Mouse (Mus musculus) forebrain, embryonic 13.5 days (tissue): ENCODE measurements around the gene Pphln1. TPM values are rescaled to one million over a fixed set of nuclear protein-coding genes. Genes with fewer than 3 reads are reported as not detected.

ENCODE experiments used
- ATAC-seq: fragments of 200-750 bp; cut with Nextera tagmentation; 2 replicates; pipeline ENCODE4 v1.8.0; 2017
- H3K27ac ChIP-seq: fragments of 300-500 bp; sonication (generic); 2 replicates; pipeline ENCODE4 v1.5.1; 2015; ENCODE audit warnings: inconsistent platforms, mild to moderate bottlenecking, moderate library complexity
- H3K27me3 ChIP-seq: fragments of 300-500 bp; sonication (generic); 2 replicates; pipeline ENCODE4 v1.6.1; 2015; ENCODE audit warnings: mild to moderate bottlenecking, inconsistent platforms
- H3K36me3 ChIP-seq: fragments of 300-500 bp; sonication (generic); 2 replicates; pipeline ENCODE4 v1.6.1; 2015; ENCODE audit warnings: mild to moderate bottlenecking, inconsistent platforms; ENCODE audit not compliant: poor library complexity, severe bottlenecking
- H3K4me1 ChIP-seq: fragments of 300-500 bp; sonication (generic); 2 replicates; pipeline ENCODE4 v1.6.1; 2015; ENCODE audit warnings: inconsistent platforms
- H3K4me2 ChIP-seq: fragments of 300-500 bp; sonication (generic); 2 replicates; pipeline ENCODE4 v1.6.1; 2015; ENCODE audit warnings: inconsistent platforms, mild to moderate bottlenecking, moderate library complexity
- H3K4me3 ChIP-seq: fragments of 300-500 bp; sonication (generic); 2 replicates; pipeline ENCODE4 v1.5.1; 2015; ENCODE audit warnings: mild to moderate bottlenecking, inconsistent platforms
- H3K9ac ChIP-seq: fragments of 300-500 bp; sonication (generic); 2 replicates; pipeline ENCODE4 v1.6.1; 2015; ENCODE audit warnings: mild to moderate bottlenecking, inconsistent platforms
- H3K9me3 ChIP-seq: fragments of 300-500 bp; sonication (generic); replicated peaks from 2 replicates; pipeline ENCODE4 v1.6.1; 2016; ENCODE audit warnings: inconsistent platforms
- WGBS: fragments of 180-500 bp; shearing (Covaris S2); methylation state at CpG from one replicate; pipeline ENCODE4 v1.1.7; 2015; 5-methylcytosine and 5-hydroxymethylcytosine counted together
- polyA plus RNA-seq: library from polyadenylated mRNA; unstranded; fragments of >200 nt; fragmentation: Nextera tagmentation; extraction: Ambion mirVana; gene quantifications from 2 replicates; pipeline ENCODE4 v1.2.1, GENCODE M21; 2015

The Pphln1 gene
- polyA plus RNA-seq, 1 experiment from 2014 or later = 60.1 TPM

DNA sequence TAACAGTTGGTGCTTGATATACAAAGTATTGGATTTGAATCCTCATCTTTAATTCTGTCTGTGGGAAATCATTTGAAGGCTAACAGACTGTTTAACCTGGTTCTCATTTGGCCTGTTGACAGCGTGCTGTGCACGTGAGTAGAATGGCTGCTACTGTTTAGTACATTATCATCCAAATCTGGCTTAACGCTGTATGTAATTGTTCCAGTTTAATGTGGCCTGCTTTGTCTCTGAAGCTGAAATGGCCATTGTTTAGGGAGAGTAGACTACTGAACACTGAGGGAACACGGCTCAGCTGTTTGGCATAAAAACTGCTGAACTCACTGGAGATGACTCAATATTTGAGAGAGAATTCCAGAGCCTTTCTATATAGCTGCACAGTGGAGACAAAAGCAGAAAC, 81.3 kb downstream of the Pphln1 start:
- H3K36me3 ChIP-seq = no peaks in the 10 kb centered on the region
- H3K4me3 ChIP-seq = no peak overlapping the region
- H3K4me1 ChIP-seq = peaks cover 18% of the 10 kb centered on the region
- 0 out of 2 replicates have a peak, but pooled peaks have one; percentile 45 for ATAC-seq
- no peaks in the 10 kb centered on the region for H3K9me3 ChIP-seq
- H3K4me2 ChIP-seq = no peak overlapping the region
- 32% methylated on average over 4 of the region's 4 CpGs for WGBS
- H3K27me3 ChIP-seq = no peaks in the 10 kb centered on the region
- H3K27ac ChIP-seq = peak overlapping the region; percentile 35; the same call in 1 of the 2 replicates
- H3K9ac ChIP-seq = no peak overlapping the region

DNA sequence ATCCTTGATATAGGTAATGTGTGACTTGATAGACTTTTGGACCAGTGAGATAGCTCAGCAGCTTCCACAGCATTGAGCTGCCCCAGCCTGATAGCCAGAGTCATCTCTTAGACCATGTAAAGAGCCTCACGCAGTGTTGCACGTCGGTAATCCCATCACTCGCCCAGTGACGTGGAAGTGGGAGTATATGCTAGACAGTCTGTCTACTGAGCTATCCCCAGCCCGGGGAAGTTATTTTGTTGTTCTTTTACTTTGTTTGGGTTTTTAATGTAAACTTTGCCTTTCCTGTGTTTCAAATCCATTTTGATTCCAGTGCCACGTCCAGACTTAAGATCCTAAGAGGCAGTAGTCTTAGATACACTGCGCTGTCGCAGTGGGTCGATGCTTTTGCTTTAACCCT, 83.0 kb downstream of the Pphln1 start:
- H3K4me3 ChIP-seq = no peak overlapping the region
- H3K9me3 ChIP-seq = no peaks in the 10 kb centered on the region
- peaks cover 18% of the 10 kb centered on the region for H3K4me1 ChIP-seq
- H3K9ac ChIP-seq = no peak overlapping the region
- 78% methylated on average over 10 of the region's 10 CpGs for WGBS
- no peak overlapping the region for H3K27ac ChIP-seq
- H3K36me3 ChIP-seq = no peaks in the 10 kb centered on the region
- no peaks in the 10 kb centered on the region for H3K27me3 ChIP-seq
- H3K4me2 ChIP-seq = no peak overlapping the region
- ATAC-seq = no peak

DNA sequence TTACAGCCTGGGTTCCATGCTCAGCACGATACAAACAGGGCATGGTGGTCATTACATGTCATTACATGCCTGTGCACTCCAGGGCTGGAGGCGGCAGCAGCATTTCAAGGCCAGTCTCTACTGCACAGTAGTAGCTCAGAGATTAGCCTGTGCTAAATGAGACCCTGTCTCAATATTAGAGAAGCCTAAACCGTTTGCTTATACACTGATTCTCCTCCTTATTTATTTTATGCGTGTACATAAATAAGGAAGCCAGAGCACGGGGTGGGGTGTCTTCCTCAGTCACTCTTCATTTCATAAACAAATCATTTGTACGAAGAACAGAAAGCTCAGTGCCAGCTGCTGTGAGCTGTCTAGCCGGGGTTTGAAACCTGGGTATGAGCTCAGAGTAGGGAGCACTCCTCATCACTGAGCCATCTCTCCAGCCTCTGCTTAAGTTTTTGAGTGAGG, 86.1 kb downstream of the Pphln1 start:
- peaks cover 4% of the 10 kb centered on the region; the same call in 1 of the 2 replicates for H3K36me3 ChIP-seq
- H3K9ac ChIP-seq = no peak overlapping the region
- H3K4me2 ChIP-seq = no peak overlapping the region
- peaks cover 10% of the 10 kb centered on the region for H3K4me1 ChIP-seq
- no peak for ATAC-seq
- 78% methylated on average over 7 of the region's 7 CpGs for WGBS
- no peak overlapping the region for H3K27ac ChIP-seq
- no peak overlapping the region for H3K4me3 ChIP-seq
- H3K27me3 ChIP-seq = no peaks in the 10 kb centered on the region
- H3K9me3 ChIP-seq = no peaks in the 10 kb centered on the region

DNA sequence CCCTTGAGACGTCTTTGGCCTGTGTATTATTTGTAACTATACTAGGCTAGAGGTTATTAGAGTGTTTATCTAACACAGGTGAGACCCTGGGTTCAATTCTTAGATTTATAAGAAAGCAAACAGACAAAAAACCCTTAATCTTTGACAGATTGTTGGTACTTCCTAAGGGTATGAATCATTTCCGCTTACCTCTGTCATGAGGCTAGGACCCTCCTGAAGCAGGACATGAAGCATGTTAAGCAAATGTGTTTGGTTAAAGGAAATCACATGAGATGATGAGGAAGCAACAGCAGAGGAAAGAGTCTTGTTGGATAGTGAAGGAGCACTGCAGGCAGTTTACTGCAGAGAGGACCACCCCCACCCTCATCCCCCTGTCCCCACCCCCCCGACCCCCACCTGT, 87.1 kb downstream of the Pphln1 start:
- no peak for ATAC-seq
- peaks cover under 1% of the 10 kb centered on the region; the same call in 1 of the 2 replicates for H3K4me1 ChIP-seq
- no peaks in the 10 kb centered on the region for H3K9me3 ChIP-seq
- WGBS = 82% methylated on average over 3 of the region's 3 CpGs
- H3K36me3 ChIP-seq = peaks cover 4% of the 10 kb centered on the region; the same call in 1 of the 2 replicates
- H3K27ac ChIP-seq = no peak overlapping the region
- H3K27me3 ChIP-seq = no peaks in the 10 kb centered on the region
- H3K4me2 ChIP-seq = no peak overlapping the region
- no peak overlapping the region for H3K9ac ChIP-seq
- no peak overlapping the region for H3K4me3 ChIP-seq

DNA sequence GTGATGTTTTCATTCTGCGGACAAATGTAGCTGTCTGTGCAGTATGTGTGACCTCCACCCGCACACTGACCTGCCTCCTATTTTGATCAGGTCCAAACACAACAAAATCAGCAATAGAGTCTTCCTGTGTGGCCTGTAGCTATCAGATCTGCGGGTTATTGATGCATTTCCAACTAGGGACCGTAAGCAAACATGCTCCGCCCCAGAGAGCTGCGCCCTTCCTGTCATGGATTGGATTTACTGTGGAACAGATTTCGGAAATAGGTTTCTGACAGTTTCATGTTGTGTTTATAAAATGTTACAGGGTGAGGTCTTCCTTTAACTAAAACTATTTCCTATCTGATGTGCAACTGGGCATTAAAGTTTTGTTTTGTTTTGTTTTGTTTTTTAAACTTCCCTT, 87.9 kb downstream of the Pphln1 start:
- H3K27me3 ChIP-seq = no peaks in the 10 kb centered on the region
- WGBS = 92% methylated on average over 7 of the region's 7 CpGs

DNA sequence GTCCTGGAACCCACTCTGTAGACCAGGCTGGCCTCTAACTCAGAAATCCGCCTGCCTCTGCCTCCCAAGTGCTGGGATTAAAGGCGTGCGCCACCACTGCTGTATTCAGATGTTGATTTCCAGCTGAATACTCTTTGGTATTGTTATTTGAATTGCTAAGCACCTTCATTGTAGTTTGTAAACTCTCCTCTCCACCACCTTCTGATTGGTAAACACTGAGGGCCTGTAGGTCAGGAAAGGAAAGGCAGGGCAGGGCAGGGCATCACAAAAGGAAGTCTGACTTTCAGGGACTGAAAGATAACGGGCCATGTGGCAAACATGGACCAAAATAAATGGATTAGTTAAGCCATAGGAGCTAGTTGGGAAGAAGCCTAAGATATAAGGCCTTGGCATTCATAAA, 91.4 kb downstream of the Pphln1 start:
- no peak overlapping the region for H3K9ac ChIP-seq
- no peak overlapping the region for H3K4me3 ChIP-seq
- ATAC-seq = no peak
- WGBS = 81% methylated on average over 4 of the region's 4 CpGs
- no peak overlapping the region for H3K27ac ChIP-seq
- peaks cover 17% of the 10 kb centered on the region for H3K36me3 ChIP-seq
- H3K4me1 ChIP-seq = no peaks in the 10 kb centered on the region
- no peak overlapping the region for H3K4me2 ChIP-seq
- no peaks in the 10 kb centered on the region for H3K9me3 ChIP-seq
- H3K27me3 ChIP-seq = no peaks in the 10 kb centered on the region

More for the DNA sequence above, 87.9 kb downstream of the Pphln1 start:
- Histone ChIP-seq H3K4me2 (no peak overlapping the region), H3K9ac (no peak overlapping the region), H3K27ac (no peak overlapping the region), H3K4me1 (no peaks in the 10 kb centered on the region), H3K36me3 (peaks cover 4% of the 10 kb centered on the region; the same call in 1 of the 2 replicates), H3K4me3 (no peak overlapping the region), H3K9me3 (no peaks in the 10 kb centered on the region)
- ATAC-seq = no peak

DNA sequence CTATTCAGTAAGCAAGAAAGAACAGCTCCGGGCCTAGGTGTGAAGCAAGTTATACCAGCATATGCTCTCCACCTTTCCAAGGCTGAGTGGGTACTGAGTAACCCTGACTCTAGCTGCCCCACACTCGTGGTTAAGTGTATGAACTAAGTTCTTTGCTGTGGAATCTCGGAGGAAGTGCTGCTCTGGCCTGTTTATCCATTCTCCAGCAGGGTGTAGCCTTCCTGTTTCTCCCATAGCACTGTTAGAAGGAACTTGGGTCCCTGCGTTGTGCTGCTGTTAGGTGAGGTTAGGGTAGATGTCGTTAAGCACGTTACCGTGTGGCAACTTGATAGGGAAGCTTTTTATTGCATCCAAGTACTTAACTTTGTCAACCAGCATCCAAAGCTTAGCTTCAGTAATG, 96.5 kb downstream of the Pphln1 start:
- H3K4me2 ChIP-seq = no peak overlapping the region
- H3K9ac ChIP-seq = no peak overlapping the region
- no peak for ATAC-seq
- H3K4me3 ChIP-seq = no peak overlapping the region
- H3K9me3 ChIP-seq = no peaks in the 10 kb centered on the region
- no peak overlapping the region for H3K27ac ChIP-seq
- H3K27me3 ChIP-seq = no peaks in the 10 kb centered on the region
- H3K4me1 ChIP-seq = peaks cover under 1% of the 10 kb centered on the region; the same call in 1 of the 2 replicates
- WGBS = 94% methylated on average over 7 of the region's 7 CpGs
- peaks cover 16% of the 10 kb centered on the region; the same call in 1 of the 2 replicates for H3K36me3 ChIP-seq

DNA sequence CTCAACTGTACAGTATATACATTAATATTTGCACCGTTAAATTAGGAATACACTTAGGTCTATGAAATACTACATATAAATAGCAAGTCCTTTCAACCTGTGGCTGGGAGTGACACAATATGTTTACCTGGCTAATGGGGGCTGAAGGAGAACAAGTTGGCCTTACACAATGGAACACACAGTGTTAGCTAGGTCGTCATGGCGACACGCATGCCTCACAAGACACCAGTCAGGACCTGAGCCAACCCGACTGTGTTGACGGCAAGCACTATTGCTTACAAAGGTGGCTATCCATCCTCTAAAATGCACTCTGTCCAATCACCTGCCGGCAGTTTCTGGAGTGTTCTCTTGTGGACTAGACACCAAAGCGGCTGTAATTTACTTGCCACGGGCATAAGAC, 101.7 kb downstream of the Pphln1 start:
- no peak overlapping the region for H3K4me3 ChIP-seq
- no peak overlapping the region; the same call in 1 of the 2 replicates for H3K27ac ChIP-seq
- no peaks in the 10 kb centered on the region for H3K27me3 ChIP-seq
- 64% methylated on average over 9 of the region's 9 CpGs for WGBS
- peaks cover 33% of the 10 kb centered on the region for H3K36me3 ChIP-seq
- peaks cover 6% of the 10 kb centered on the region for H3K4me1 ChIP-seq
- no peak overlapping the region for H3K9ac ChIP-seq
- no peaks in the 10 kb centered on the region for H3K9me3 ChIP-seq
- no peak overlapping the region for H3K4me2 ChIP-seq
- ATAC-seq = peak; percentile 68; the same call in 1 of the 2 replicates

DNA sequence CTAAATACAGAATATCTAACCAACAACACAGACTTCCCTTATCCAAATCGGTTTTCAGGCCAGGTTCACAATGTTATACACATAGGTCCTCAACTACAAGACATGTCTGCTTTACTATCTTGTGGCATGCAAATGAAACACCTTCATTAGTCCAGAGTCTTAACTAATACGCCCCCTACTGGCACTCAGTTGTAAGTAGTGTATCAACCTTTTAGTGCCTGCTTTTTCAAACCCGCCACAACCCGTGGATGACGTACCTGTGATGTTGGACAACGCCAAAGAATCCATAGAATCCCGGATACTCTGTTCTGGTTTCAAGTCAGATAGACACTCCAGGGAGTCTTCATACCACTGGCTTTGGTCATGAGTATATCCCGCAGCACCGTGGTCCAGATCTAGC, 104.6 kb downstream of the Pphln1 start:
- H3K9ac ChIP-seq = no peak overlapping the region
- H3K36me3 ChIP-seq = peaks cover 37% of the 10 kb centered on the region
- H3K4me3 ChIP-seq = no peak overlapping the region
- peaks cover 6% of the 10 kb centered on the region for H3K4me1 ChIP-seq
- H3K27me3 ChIP-seq = no peaks in the 10 kb centered on the region
- no peak overlapping the region for H3K27ac ChIP-seq
- H3K9me3 ChIP-seq = no peaks in the 10 kb centered on the region
- H3K4me2 ChIP-seq = no peak overlapping the region
- 95% methylated on average over 9 of the region's 9 CpGs for WGBS
- ATAC-seq = no peak

DNA sequence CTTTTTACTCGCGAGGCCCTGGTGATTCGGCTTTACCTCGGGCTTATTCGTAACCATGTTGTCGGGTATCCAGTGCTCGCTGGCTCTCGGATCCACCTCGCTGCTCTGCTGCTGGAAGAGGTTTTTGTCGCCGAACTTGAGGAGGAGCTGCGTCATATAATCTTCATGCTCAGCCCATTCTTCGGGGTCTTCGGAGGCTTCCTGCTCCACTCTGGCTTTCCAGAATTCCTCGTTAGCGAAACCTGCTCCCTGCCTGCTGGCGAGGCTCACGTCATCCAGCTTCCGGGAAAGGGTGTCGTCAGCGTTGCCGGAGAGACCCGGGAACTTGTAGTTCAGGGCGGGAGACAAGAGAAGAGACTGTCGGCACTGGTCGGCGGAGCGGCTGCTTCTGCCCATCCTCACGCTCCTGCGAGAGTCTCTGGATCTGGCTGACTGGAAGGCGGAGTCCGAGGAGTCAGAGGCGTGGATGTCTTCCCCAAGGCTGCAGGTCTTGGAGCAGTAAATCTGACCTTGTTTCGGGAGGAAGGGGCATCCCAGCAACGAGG, 105.1 kb downstream of the Pphln1 start:
- H3K36me3 ChIP-seq = peaks cover 39% of the 10 kb centered on the region

DNA sequence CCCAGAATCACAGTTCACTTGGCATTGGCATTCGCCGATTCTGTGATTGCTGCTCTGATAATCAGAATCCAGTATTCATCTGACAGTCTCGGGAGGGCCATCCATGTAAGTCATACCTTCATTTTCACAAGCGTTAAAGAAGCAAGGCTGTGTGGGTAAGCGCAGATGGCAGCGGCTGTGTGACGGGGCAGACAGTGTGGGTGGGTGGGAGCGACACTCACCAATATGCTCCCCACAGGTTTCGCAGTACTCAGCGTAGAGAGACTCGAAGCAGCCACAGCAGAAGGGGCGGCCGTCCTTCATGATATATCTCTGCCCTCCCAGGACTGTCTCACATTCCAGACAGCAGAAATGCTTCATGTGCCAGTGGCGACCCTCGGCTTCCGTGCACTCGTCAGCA, 106.7 kb downstream of the Pphln1 start:
- no peaks in the 10 kb centered on the region for H3K9me3 ChIP-seq
- WGBS = 95% methylated on average over 17 of the region's 17 CpGs
- H3K4me3 ChIP-seq = no peak overlapping the region
- H3K36me3 ChIP-seq = peaks cover 39% of the 10 kb centered on the region
- no peak for ATAC-seq
- H3K27ac ChIP-seq = no peak overlapping the region
- H3K4me2 ChIP-seq = no peak overlapping the region
- H3K27me3 ChIP-seq = no peaks in the 10 kb centered on the region
- H3K4me1 ChIP-seq = peaks cover 4% of the 10 kb centered on the region
- no peak overlapping the region for H3K9ac ChIP-seq

More for the DNA sequence above, 105.1 kb downstream of the Pphln1 start:
- no peaks in the 10 kb centered on the region for H3K9me3 ChIP-seq
- no peaks in the 10 kb centered on the region for H3K27me3 ChIP-seq
- ATAC-seq = no peak
- no peak overlapping the region for H3K4me3 ChIP-seq
- 94% methylated on average over 35 of the region's 35 CpGs for whole genome bisulfite sequencing
- no peak overlapping the region for H3K4me2 ChIP-seq
- no peak overlapping the region for H3K27ac ChIP-seq
- H3K9ac ChIP-seq = no peak overlapping the region
- H3K4me1 ChIP-seq = peaks cover 6% of the 10 kb centered on the region

DNA sequence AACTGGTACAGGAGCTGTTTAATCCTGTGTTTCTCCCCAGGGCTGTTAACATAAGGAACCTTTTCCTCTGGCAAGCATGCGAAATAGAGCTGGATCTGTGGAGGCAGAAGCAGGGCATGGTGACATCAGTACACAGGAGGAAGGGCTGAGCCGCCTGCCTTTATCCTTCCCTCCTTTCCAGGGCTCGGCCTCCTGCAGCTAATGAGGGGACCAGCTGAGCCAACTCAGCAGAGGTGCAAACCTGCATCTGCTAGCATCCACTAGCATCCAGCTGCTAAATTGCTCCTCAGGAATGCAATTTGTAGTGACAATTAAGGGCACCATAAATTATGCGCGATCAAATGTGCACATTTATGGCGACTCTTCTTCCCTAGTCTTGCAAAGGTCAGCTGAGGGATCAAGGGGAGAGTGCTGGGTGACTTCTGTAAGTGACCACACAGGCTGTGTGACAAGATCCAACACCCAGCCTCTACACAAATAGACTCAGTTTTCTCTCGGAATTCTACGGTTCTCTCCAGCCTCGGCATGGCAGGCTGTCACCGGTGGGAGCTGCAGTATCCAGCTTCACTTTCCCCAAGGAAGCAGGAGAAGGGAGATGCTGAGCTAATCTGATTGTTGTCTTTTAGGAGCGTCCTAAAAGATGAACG, 112.7 kb downstream of the Pphln1 start:
- Histone ChIP-seq H3K9me3 (no peaks in the 10 kb centered on the region), H3K36me3 (0 out of 2 replicates have a peak, but pooled peaks cover 5% of the 10 kb centered on the region), H3K9ac (no peak overlapping the region), H3K27me3 (peaks cover 20% of the 10 kb centered on the region), H3K4me3 (no peak overlapping the region), H3K4me1 (peaks cover 26% of the 10 kb centered on the region), H3K4me2 (peak overlapping the region; percentile 31), H3K27ac (no peak overlapping the region; the same call in 1 of the 2 replicates)
- ATAC-seq = peak; percentile 68; the same call in 1 of the 2 replicates
- 21% methylated on average over 12 of the region's 12 CpGs for WGBS
